Mouse (Mus musculus) cerebral cortex, adult 2 months (tissue): ENCODE results near the gene Igf2bp3.

Experiments used
- WGBS: fragments of 180-500 bp; shearing (Covaris S2); methylation state at CpG from one replicate; pipeline ENCODE4 v1.1.7; 2018; 5-methylcytosine and 5-hydroxymethylcytosine counted together

Gene Igf2bp3

DNA sequence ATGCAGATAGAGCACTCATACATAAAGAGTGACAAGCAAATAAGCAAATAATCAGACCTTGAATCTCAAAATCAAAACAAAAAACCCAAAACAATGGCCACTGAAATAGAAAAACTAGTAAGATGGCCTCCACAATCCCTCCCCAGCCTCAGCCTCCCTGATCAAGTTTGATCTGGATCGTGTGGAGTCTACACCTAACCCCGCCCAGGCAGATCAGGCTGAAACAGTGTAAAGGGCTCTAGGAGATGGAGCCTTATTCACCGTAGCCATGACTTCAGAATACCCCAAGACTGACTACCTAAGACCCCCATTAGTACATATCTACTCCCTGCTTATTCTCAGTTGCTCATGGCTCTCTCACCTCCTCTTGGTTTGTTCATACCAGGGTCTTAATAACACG lies 41.1 kb downstream of the Igf2bp3 start:
- 85% methylated on average over 4 of the region's 4 CpGs for WGBS

DNA sequence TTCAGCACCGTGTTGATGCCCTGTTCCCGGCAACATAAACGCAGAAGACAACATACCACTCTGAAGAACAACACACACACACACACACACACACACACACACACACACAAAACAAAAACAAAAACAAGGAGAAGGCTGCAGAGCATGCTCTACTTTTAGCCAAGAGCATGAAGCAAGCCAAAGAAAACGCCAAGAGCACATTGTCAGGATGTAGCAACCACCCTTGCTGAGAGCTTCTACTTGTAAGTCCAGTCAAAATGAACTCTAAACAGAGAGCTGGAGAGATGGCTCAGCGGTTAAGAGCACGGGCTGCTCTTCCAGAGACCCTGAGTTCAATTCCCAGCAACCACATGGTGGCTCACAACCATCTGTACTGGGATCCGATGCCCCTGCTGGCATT lies 41.5 kb downstream of the Igf2bp3 start:
- 85% methylated on average over 7 of the region's 7 CpGs for WGBS

DNA sequence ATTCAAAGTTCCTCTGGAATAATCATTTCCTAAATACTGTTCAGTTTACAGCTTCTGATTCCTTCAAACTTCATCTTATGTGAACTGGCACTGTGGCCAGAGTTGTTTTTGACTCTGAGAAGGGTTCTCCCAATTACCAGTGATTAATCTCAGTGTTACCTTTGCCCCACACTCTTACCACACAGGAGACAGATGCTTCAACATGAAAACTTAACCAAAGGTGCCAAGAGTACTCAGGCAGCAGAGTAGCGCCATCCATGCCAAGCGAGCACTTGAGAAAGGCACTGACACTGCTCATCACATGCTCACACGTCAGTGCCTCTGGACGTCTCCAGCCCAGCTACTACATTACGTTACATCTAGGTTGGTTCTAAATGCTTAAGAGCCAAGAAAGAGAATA lies 43.5 kb downstream of the Igf2bp3 start:
- 91% methylated on average over 5 of the region's 5 CpGs for WGBS

DNA sequence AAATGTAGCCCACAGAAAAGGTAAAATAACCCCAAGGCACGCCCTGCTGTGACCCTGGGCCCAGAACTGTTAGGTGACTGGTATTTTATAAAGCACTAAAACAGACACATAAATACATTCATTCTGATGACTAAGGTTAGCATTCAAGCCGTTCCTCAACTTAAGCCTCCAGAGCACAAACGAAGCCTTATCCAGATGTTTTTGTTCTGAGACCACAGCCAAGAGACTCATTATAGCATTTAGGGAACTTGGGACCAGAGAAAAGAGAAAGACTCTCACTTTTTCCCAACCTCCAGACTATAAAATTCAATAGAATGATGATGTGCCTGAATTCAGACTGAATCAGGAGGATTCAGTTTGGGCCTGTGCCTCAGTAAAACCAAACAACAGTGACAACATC lies 46.1 kb downstream of the Igf2bp3 start:
- 87% methylated on average over 3 of the region's 3 CpGs for WGBS

DNA sequence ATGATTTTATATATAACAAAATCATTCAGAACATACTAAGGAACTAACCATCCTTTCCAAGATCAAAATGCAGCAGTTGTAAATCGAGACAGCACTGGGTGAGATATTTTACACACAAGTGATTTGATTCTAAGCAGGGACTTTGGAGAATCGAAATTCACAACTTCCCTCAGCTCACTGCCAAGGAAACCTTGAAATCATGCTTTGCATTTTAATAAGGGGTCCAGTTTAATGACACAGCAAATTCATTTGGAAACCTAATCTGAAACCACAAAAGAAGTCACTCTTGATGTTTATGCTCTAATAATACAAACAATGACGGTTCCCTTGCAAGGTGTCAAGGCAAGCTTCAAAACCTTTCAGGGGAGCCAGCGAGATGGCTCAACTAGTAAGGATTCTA lies 47.4 kb downstream of the Igf2bp3 start:
- WGBS, result 66% methylated on average over 4 of the region's 4 CpGs

DNA sequence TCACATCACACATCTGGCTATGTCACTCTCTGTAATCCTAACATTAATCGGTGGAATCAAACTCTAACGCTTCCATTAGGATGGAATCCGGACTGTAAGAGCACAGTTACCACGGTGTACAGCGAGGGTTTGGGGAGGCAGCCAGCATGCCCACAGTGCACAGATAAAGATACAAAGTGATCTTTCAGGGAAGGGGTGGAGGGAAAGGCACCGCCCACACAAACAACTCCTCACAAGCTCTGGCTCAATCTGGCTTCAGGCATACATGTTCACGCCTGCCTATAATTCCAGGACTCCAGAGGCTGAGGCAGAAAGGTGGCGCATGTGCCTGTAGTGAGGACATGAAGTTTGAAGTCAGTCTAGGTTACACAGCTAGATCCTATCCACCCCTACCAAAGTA lies 48.4 kb downstream of the Igf2bp3 start:
- 82% methylated on average over 8 of the region's 8 CpGs for WGBS

DNA sequence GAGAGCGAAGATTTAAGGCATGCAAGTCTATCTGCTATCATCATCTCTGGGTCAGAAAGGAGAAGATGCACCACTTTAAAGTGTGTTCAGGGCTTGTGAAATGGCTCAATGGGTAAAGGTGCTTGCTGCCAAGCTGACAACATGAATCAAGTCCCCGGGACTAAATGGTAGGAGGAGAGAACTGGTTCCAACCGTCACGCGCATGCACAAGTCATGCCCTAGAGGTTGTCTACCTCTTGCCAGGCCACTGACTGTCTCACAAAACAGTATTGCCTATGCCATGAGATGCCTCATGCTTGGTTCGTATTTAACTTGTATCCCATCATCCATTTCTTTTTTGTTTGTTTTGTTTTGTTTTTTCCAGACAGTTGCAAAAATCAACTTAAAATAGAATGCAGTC lies 48.9 kb downstream of the Igf2bp3 start:
- WGBS, result 91% methylated on average over 6 of the region's 6 CpGs

DNA sequence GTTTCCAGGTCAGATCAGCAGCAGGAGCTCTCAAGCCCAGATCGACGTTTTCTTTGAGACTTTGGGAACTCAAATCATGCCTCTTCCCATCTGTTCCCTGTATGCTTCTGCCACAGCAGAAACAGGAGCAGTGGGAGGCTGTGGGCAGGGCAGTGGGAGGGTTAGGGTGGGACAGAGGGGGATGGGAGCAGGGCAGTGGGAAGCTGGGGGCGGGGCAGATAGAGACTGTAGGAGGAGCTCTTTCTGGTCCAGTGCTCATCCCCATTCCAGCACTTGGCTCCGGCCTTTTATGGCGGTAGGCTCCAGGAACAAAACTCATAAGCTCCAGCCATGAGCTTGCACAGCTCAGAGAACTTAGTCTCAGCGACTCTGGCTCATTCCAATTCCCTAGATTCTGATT lies 49.7 kb downstream of the Igf2bp3 start:
- 48% methylated on average over 6 of the region's 6 CpGs for WGBS

DNA sequence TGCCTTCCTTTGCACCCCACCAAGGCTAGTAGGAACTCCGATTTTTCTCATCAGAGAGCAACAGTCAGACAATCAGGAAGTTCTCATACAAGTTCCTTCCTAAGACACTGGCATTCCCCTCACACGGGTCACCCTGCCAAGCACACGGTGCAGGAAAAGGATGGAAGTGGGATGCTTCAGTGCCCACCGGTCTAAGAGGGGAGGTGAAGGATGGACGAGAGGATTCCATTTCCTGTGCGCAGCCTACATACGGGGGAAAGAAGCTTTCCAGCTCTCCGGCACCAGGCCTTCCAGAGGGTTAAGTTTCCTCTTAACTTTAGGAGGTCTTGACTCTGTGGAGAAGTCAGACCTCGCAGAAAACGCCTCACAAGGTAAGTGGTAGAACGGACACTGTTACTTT lies 50.1 kb downstream of the Igf2bp3 start:
- WGBS, result 71% methylated on average over 11 of the region's 11 CpGs

DNA sequence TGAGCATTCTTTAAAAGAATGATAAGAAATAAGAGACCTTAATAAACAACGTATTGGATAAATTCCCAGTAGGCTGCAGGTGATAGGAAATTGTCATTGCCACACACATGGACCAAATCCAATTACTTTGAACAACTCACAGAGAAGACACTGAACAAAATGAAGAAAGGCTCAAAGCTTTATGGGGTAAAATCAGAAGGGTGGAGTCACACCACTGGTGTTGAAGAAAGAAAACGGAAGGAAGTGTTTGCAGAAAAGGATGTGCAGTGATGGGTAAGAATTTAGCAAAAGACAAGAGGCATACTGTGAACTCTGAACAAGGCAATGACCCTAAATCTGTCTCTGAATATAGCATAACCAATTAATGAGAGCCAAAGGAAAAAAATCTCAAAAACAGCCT lies 54.8 kb downstream of the Igf2bp3 start:
- 74% methylated on average over 2 of the region's 2 CpGs for WGBS

DNA sequence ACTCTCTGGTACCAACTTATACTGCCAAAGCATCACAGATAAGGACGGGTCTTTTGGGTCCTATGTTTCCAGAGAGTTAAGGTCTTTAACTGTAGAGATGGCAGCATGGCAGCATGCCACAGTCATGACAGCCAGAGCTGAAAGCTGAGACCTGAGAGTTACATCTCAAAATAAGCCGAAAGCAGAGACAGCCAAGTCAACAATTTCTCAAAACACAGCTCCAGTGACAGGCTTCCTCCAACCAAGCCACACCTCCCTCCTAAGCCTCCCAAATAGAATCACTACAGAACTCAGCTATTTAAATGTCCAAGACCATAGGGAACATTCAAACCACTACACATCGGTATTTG lies 58.0 kb downstream of the Igf2bp3 start:
- WGBS, result 69% methylated on average over 3 of the region's 3 CpGs

DNA sequence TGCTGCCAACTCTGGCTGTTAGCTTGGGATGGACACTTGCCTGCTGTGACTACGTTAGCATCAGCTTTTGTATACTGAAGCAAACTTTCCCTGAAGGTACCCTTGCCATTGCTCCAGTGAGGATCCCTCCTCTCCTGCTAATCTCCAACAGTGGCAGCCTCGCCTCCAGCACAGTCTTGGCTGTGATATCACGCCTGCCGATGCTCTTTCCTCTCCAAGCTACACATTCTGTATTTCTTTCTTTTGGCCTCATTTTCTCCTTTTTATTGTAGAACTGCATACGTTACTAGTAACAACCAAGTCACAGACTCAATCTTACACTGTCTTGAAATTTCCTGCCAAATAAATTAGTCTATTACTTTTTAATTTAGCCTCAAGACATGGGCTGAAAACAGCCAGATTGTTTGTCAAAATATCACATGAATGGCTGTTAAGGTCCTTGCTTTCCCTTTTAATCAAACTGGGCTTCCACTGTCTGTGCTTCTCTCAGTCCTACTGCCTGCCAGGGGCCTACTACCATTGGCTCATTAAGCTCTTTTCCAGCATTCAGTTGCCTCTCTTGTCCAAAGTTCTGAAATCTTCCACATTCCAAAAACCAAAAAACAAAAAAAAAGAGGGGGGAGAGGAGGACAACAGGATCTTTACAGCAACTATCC lies 58.5 kb downstream of the Igf2bp3 start:
- 69% methylated on average over 5 of the region's 5 CpGs for WGBS

DNA sequence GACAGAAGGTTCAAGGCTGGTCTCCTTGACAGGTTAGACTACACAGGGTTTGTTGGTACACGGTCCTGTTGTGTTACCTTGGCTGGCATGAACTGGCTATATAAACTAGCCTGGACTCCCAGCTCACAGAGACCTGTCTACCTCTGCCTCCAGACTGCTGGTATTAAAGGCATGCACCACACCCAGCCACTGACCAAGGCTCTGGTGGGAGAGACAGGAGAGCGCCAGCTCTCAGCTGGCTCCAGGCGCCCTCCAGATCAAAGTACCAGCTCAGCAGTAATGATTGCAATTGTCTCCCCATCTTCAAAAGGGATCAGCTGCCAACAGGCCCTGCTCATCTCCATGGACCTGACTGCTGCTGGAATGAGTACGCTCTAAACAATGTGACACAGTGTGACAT lies 63.3 kb downstream of the Igf2bp3 start:
- 94% methylated on average over 4 of the region's 4 CpGs for WGBS

DNA sequence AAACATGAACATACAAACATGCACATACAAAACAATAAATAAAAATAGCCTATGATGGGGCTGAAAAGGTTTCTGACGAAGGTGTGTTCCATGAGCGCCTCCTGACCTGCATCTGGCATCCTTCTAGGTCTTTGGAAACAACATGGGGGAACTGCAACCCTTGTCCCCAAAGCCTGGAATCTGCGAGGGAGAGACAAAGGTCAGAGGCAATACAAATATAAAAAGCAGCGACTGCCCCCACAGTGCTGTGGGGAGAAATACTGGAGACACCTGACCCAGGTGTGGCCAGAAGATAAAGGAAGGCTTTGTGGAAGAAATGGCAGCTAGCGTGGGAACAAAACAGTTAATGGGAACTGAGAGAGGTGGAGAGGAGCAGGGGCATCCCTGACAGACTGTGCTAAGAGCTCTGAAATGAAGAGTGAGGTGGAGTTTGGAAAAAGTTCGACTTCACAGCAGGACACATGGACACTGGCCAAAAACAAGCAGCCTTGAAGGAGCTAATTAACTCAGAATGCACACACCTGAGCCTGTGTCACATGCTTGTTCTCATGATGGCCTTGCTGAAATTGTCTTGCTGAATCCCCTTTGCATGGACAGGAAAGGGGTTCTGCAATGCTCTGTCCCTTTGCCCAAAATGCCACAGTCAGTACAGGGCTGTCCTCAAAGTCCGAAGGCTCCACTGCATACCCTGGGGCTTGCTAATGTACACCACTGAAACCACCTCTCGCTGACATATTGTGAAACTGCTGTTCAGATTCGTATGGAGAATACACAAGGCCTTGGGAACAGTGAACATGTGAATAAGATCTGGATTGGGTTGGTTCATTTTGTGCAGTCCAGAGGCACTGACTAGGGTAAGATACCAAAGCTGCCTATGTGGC lies 64.2 kb downstream of the Igf2bp3 start:
- 82% methylated on average over 9 of the region's 9 CpGs for whole genome bisulfite sequencing

DNA sequence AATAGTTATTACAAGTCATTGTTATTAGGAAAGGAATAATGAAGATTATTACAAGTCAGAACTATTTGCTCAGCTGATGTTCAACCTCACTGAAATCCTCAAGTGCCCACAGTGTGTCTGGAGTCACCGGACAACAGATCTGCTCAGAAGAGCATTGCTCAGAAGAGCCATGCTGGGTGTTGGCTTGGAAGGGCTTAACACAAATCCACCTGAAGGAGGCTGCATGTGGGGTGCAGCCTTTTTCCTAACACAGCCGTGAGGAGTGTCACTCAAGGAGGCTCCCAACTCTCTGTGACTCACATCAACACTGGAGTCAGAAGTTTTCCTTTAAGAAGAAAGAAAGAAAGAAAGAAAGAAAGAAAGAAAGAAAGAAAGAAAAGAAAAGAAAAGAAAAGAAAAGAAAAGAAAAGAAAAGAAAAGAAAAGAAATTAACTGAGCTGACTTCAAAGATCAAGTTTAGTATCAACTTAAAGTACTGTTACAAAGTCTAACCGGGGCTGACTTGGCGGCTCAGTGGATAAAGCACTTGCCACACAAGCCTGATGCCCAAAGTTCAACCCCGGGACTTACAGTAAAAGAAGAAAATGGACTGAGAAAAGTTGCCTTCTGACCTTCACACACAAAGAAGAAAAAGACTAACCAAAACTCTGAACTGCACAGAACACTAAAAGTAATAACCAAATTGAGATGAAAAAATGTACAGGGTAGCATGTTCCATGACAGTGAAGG lies 65.4 kb downstream of the Igf2bp3 start:
- WGBS, result 94% methylated on average over 5 of the region's 5 CpGs

DNA sequence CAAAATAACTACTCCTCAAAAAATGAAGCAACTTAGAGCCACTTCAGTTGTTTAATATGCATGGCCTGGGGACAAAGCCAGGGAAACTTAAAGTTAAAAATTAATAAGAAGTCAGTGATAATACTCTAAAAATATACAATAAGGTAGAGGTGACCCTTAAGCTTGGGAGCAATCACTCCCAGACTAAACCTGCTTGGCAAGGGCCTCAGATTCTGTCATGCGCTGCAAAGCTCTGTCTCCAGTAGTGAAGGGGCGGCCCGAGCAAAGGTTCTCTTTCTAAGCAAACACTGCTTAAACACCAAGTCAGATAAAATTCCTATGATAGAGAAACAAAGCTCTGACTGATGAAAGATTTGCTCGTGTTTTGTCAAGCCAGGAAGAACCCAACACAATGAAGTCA lies 66.0 kb downstream of the Igf2bp3 start:
- 84% methylated on average over 4 of the region's 4 CpGs for WGBS

DNA sequence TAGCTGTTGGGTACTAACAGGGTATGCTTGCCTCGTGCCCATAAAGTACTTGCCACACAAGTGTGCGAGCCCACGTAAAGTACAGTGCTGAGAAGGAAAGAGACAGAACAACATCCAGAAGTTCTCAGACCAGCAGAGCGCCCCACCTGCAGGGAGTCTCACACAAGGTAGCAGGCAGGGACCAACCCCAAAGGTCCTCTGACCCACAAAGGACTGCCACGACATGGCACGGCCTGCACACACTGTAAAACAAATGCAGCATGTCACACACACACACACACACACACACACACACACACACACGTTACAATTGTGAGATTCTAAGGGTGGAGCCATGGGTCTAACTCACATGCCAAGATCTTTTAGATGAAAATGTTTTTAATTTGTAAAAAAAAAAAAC lies 66.4 kb downstream of the Igf2bp3 start:
- WGBS, result 94% methylated on average over 7 of the region's 7 CpGs

DNA sequence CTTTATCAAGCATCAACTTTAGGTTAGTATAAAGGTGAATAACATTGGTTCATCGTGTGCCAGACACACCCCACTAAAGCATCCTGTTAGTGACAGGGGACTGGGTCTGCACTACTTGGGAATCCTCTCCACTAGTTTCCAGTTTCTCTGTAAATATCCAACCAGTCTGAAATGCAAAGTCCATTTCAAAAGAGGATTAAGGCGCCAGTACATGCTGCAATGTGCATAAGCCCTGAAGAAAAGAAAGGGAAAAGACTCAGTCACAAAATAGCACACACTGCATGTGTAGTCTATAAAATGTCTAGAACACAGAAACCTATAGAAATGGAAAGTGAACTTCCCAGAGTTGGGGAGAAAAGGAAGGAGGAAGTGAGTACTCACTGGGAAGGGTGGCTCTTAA lies 68.3 kb downstream of the Igf2bp3 start:
- WGBS, result 88% methylated on average over 2 of the region's 2 CpGs

DNA sequence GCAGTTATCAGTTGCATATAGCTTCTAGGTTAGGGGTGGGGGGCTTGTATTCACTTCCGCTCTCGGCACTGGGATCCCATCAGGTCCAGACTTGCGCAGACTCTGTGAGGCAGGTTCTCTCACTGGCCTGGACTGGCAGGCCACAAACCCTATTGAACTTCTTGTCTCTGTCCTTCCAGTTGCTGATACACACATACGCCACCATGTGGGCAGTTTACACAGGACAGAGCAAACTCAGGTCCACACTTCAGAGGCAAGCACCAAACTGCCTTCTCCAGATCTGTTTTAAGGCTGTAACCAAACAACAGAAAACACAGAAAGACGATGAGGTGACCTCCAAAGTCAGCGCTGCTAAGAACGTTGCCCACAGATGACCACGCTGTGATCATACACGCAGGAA lies 72.3 kb downstream of the Igf2bp3 start:
- 92% methylated on average over 9 of the region's 9 CpGs for WGBS

DNA sequence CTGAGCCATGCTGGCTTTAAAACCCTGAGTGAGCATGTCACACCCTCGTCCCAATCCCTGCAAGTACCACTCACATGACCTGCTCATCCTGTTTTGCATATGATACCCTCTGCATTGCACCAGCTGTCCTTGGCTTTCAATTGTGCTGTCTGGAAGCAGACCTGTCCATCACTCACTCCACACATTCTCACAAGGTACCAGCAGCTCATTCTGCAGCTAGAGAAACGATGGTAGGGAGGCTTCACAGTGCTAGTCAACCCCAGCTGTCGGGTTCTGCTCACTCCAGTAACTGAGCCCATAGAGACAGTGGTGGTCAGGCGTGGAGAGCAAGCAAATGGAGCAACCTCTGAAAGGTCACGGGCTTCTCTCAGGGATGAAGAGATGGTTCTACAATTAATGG lies 73.6 kb downstream of the Igf2bp3 start:
- 94% methylated on average over 5 of the region's 5 CpGs for WGBS

DNA sequence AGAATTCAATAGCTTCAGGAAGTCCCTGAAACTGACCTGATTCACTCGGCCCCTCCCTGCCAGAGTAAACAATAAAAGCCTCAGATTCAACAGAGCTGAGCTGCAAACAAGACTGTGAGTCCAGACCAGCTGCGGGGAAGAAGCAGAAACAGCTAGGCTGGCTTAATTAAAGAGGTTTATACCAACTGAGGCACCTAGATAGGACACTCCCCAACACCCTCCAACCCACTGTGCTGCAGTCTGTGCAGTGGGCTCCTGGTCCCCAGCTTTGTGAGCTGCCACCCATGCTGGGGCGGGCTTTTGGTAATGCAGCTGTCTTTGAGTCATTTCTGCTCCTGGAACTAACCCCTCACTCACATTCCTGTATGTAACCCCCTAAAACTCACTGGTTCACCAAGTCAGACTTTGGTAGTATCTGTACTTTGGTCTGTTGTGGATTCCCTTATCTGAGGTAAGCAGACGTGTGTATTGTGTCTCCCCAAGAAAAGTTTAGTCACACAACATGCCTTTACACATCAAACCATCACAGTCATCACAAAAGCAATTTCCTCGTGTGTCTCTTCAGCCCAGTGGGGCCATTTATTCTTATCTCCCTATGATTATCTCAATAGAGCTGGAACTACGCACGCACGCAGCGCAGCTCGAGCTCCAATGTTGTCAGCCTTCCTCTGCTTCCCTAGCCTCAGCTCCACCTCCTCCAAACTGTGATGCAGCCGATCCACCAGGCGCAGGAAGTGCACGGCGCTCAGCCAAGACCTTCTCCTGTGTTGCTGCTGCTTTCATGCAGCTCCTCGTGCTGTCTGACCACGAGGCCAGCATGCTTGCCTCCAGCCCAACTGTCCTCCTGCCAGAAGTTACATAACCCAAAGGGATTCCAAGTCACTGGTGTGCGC lies 76.4 kb downstream of the Igf2bp3 start:
- whole genome bisulfite sequencing, result 82% methylated on average over 17 of the region's 17 CpGs

DNA sequence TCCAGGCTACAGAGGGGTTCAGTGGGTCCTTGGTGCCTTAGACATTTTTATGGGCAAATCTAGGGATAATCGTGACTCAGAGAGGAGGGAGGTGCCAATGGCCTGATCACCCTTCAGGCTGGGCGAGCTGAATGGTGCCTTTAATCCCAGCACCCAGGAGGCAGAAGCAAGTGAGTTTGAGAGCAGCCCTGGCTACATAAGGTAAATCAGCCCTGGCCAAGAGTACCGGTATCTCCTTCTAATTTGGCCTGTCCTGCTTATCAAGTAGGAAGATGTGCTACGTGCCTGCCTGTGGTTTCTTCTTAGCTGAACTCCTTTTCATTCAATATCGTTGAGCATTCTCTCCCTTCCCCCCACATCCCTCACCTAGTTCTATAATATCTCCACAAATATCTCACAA lies 78.0 kb downstream of the Igf2bp3 start:
- WGBS, result 87% methylated on average over 5 of the region's 5 CpGs
